Mouse (Mus musculus): ENCODE results near the gene Olfr832.
"Not testable (repeated sequence)": the region's sequence is repeated elsewhere in the genome, so short reads cannot be mapped to it uniquely, and the experiment has no call there.

The Olfr832 gene

GRCm38 (mm10) chr9:18936822-18937221, at the start of gene Olfr832:
Gene Olfr832 (plus strand): TSS chr9:18937122.
- DNase-seq (ENCODE audit: low read depth) = not testable (repeated sequence)

GRCm38 (mm10) chr9:18907699-18908098, 29.2 kb upstream of the Olfr832 start:
- not testable (repeated sequence) for DNase-seq (ENCODE audit: low read depth)

DNA sequence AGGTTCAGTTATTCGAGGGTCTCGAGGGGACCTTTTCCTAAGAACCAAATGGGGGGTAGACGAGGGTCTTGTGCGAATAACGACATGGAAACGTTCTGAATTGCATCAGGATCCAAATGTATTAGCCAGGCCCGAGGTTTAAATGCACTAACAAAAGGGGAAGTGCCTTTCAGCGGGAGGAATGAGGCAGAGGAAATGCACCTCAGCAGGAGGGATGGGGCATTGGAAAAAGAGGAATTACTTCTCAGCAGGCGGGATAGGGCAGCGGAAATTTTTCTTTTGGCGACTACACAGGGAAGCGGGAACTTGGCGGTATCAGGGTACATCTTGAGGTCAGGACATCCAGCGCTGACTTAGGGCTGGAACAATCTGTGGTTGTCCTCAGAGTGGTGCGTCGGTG, 9.0 kb upstream of the Olfr832 start:
- not testable (repeated sequence) for DNase-seq (ENCODE audit: low read depth)

DNA sequence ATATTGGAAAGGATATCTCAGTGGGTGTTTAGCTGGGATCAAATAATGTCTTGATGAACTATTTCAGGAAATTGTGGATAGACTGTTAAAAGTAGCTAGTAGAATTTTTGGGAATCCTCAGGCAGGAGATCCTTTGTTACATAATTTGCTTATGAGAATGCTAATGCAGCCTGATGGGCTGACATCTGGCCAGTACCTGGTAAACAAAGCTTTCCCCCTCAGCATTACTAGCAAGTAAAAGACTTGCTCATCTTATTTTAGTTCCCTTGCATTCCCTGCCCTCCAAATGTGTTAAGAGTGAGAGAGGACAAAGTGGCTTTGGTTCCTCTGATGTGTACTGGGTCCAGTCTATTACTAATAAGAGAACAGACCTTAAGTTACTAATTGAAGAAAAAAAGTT, 25.1 kb downstream of the Olfr832 start:
- DNase-seq (ENCODE audit: low read depth) = no peak

DNA sequence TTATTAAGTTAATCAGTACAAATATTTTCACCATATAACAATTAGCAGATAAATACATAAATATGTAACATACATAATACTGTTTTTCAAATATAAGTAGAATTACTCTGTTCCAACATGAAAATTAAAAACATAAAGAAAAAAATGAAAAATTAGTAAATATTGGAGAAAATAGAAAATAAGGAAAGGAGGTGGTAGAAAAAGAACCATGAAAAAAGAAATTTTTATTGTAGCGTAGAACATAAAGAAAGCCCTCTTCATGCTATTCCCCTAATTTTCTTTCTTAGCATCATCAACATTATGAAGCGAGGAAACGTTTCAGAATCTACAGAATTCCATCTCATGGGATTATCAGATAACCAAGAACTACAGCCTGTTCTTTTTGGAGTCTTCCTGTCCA, 50.8 kb downstream of the Olfr832 start, which contains the start of gene Olfr834:
TSS of gene Olfr834 (plus strand) at position 301 of the 400 bp plus-strand sequence.
- DNase-seq (ENCODE audit: low read depth) = no peak

All from c-Kit-positive CD71-negative TER-119-negative erythroid progenitor cells, embryonic 14.5 days (primary cell).